Mouse (Mus musculus): ENCODE data around the gene Trnp1. TPM values are rescaled to one million over a fixed set of nuclear protein-coding genes. Genes with fewer than 3 reads are reported as not detected.
A peak's percentile ranks its signal among the peaks of the same experiment; 100 is the strongest.

Gene Trnp1
- polyA plus RNA-seq, 1 experiment from 2014 or later: 1.3 TPM

DNA sequence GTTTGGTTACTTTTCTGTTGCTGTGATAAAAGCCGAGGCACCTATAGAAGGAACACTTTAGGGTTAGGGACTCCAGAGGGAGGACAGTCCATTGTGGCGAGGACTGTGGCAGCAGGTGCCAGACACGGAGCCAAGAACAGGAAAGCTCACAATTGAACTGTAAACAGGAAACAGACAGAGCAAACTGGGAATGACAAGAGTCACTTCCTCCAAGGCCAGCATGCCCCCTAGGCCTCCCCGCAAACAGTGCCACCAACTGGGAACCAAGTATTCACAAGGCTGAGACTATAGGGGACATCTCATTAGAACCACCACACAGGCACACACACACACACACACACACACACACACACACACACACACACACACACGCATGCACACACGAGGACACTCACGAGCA is 45.9 kb downstream of the Trnp1 start:
- no peak overlapping the region for H3K4me3 ChIP-seq
- H3K4me1 ChIP-seq (replicated peaks): peaks cover 8% of the 10 kb centered on the region; the same call in 1 of the 2 replicates
- 76% methylated on average over 7 of the region's 7 CpGs for WGBS
- no peak overlapping the region for H3K4me2 ChIP-seq
- ATAC-seq (replicated peaks; ENCODE audit: insufficient number of reproducible peaks, insufficient read depth, low FRiP score, low read depth): no peak
- H3K36me3 ChIP-seq: no peaks in the 10 kb centered on the region
- H3K27ac ChIP-seq: no peak overlapping the region
- H3K27me3 ChIP-seq: no peaks in the 10 kb centered on the region; the same call in none of the 2 replicates
- no peaks in the 10 kb centered on the region for H3K9me3 ChIP-seq (replicated peaks)
- no peak overlapping the region for H3K9ac ChIP-seq

DNA sequence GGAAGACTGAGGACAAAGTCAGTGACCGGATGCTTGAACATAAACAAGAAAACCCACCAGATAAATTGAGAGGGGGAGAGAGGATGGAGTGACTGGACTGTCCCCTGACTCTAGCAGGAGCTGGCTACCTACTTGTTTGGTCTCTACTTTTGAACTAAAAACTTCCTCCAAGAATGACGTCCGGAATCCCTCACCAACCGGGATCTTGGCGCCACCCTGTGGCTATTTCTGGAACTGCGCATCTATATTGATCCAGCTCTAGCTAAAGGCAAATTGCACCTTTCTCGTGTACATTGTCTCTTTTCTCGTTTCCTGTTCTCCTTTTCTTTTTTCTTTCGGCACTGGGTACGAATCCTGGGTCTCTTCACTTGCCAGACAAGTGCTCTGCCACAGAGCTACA is 46.8 kb downstream of the Trnp1 start:
- Histone ChIP-seq H3K4me3 (no peak overlapping the region), H3K27me3 (no peaks in the 10 kb centered on the region; the same call in none of the 2 replicates), H3K9me3 (replicated peaks) (no peaks in the 10 kb centered on the region), H3K4me2 (no peak overlapping the region), H3K4me1 (replicated peaks) (peaks cover 8% of the 10 kb centered on the region; the same call in 1 of the 2 replicates), H3K27ac (no peak overlapping the region), H3K9ac (no peak overlapping the region), H3K36me3 (no peaks in the 10 kb centered on the region)
- 7% methylated on average over 10 of the region's 10 CpGs for WGBS
- no peak for ATAC-seq (replicated peaks; ENCODE audit: insufficient number of reproducible peaks, insufficient read depth, low FRiP score, low read depth)

GRCm38 (mm10) chr4:133449726-133450125 is 48.6 kb downstream of the Trnp1 start:
- Histone ChIP-seq H3K9me3 (replicated peaks) (no peaks in the 10 kb centered on the region), H3K4me2 (peak overlapping the region; percentile 33)
- WGBS: 15% methylated on average over 13 of the region's 13 CpGs

GRCm38 (mm10) chr4:133448708-133449388 is 49.5 kb downstream of the Trnp1 start:
- H3K4me1 ChIP-seq (replicated peaks): peaks cover 8% of the 10 kb centered on the region; the same call in 1 of the 2 replicates
- H3K4me2 ChIP-seq: no peak overlapping the region
- WGBS: 64% methylated on average over 8 of the region's 8 CpGs
- no peak overlapping the region for H3K4me3 ChIP-seq
- H3K36me3 ChIP-seq: no peaks in the 10 kb centered on the region
- H3K9ac ChIP-seq: no peak overlapping the region
- no peak for ATAC-seq (replicated peaks; ENCODE audit: insufficient number of reproducible peaks, insufficient read depth, low FRiP score, low read depth)
- no peaks in the 10 kb centered on the region for H3K9me3 ChIP-seq (replicated peaks)
- H3K27ac ChIP-seq: no peak overlapping the region
- no peaks in the 10 kb centered on the region; the same call in none of the 2 replicates for H3K27me3 ChIP-seq

More at GRCm38 (mm10) chr4:133449726-133450125, 48.6 kb downstream of the Trnp1 start:
- no peak for ATAC-seq (replicated peaks; ENCODE audit: insufficient number of reproducible peaks, insufficient read depth, low FRiP score, low read depth)
- Histone ChIP-seq H3K36me3 (no peaks in the 10 kb centered on the region), H3K4me1 (replicated peaks) (peaks cover 8% of the 10 kb centered on the region; the same call in 1 of the 2 replicates), H3K9ac (no peak overlapping the region), H3K4me3 (no peak overlapping the region), H3K27me3 (no peaks in the 10 kb centered on the region; the same call in none of the 2 replicates), H3K27ac (no peak overlapping the region)

DNA sequence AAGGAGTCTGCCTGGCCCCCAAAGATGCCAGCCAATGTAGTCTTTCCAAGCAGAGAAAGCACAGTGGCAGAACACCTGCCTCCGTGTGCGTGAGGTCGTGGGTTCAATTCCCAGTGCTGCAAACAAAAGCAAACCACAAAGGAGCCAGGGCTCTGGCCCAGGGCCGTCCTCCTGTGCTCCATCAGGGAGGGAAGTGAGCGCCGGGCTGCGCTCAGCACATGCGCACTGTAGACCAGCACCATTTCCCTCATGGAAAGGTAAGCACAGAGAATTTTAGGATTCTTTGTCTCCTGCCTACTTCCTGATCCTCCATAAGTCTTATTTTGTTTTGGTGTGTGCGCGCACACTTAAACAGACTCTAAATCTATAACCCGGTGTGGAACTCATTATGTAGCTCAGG is 50.4 kb downstream of the Trnp1 start:
- H3K9ac ChIP-seq: no peak overlapping the region
- no peak overlapping the region for H3K4me2 ChIP-seq
- no peak for ATAC-seq (replicated peaks; ENCODE audit: insufficient number of reproducible peaks, insufficient read depth, low FRiP score, low read depth)
- peaks cover 15% of the 10 kb centered on the region for H3K4me1 ChIP-seq (replicated peaks)
- 79% methylated on average over 11 of the region's 11 CpGs for WGBS
- H3K27me3 ChIP-seq: no peaks in the 10 kb centered on the region; the same call in none of the 2 replicates
- H3K9me3 ChIP-seq (replicated peaks): no peaks in the 10 kb centered on the region
- no peak overlapping the region for H3K27ac ChIP-seq
- H3K4me3 ChIP-seq: no peak overlapping the region
- H3K36me3 ChIP-seq: no peaks in the 10 kb centered on the region

GRCm38 (mm10) chr4:133447366-133447765 is 51.0 kb downstream of the Trnp1 start:
- no peak for ATAC-seq (replicated peaks; ENCODE audit: insufficient number of reproducible peaks, insufficient read depth, low FRiP score, low read depth)
- H3K4me3 ChIP-seq: no peak overlapping the region
- H3K9ac ChIP-seq: no peak overlapping the region
- H3K4me1 ChIP-seq (replicated peaks): peaks cover 17% of the 10 kb centered on the region
- H3K36me3 ChIP-seq: no peaks in the 10 kb centered on the region
- H3K4me2 ChIP-seq: no peak overlapping the region
- H3K27me3 ChIP-seq: no peaks in the 10 kb centered on the region; the same call in none of the 2 replicates
- no peaks in the 10 kb centered on the region for H3K9me3 ChIP-seq (replicated peaks)
- no peak overlapping the region for H3K27ac ChIP-seq
- 49% methylated on average over 5 of the region's 5 CpGs for WGBS

- Histone ChIP-seq H3K36me3 (no peaks in the 10 kb centered on the region), H3K4me3 (no peak overlapping the region), H3K27me3 (no peaks in the 10 kb centered on the region; the same call in none of the 2 replicates), H3K9ac (no peak overlapping the region), H3K4me1 (replicated peaks) (peaks cover 18% of the 10 kb centered on the region), H3K4me2 (no peak overlapping the region), H3K9me3 (replicated peaks) (no peaks in the 10 kb centered on the region), H3K27ac (no peak overlapping the region)
- WGBS: 87% methylated on average over 5 of the region's 5 CpGs
- ATAC-seq (replicated peaks; ENCODE audit: insufficient number of reproducible peaks, insufficient read depth, low FRiP score, low read depth): no peak
These were observed 52.6 kb downstream of the Trnp1 start for GRCm38 (mm10) chr4:133445727-133446126.

GRCm38 (mm10) chr4:133443085-133443484 is 55.3 kb downstream of the Trnp1 start:
- H3K36me3 ChIP-seq: no peaks in the 10 kb centered on the region
- no peak overlapping the region for H3K4me3 ChIP-seq
- peak overlapping the region; percentile 70 for H3K27ac ChIP-seq
- no peaks in the 10 kb centered on the region for H3K9me3 ChIP-seq (replicated peaks)
- ATAC-seq (replicated peaks; ENCODE audit: insufficient number of reproducible peaks, insufficient read depth, low FRiP score, low read depth): peak; percentile 50; the same call in 1 of the 2 replicates
- no peaks in the 10 kb centered on the region; the same call in none of the 2 replicates for H3K27me3 ChIP-seq
- 52% methylated on average over 5 of the region's 5 CpGs for WGBS
- no peak overlapping the region for H3K4me2 ChIP-seq
- peaks cover 23% of the 10 kb centered on the region for H3K4me1 ChIP-seq (replicated peaks)
- no peak overlapping the region for H3K9ac ChIP-seq

GRCm38 (mm10) chr4:133442194-133442593 is 56.2 kb downstream of the Trnp1 start:
- H3K4me3 ChIP-seq: no peak overlapping the region
- WGBS: 68% methylated on average over 3 of the region's 3 CpGs
- no peaks in the 10 kb centered on the region for H3K36me3 ChIP-seq
- H3K4me1 ChIP-seq (replicated peaks): peaks cover 25% of the 10 kb centered on the region
- no peak for ATAC-seq (replicated peaks; ENCODE audit: insufficient number of reproducible peaks, insufficient read depth, low FRiP score, low read depth)
- H3K9ac ChIP-seq: no peak overlapping the region
- no peak overlapping the region for H3K4me2 ChIP-seq
- H3K27me3 ChIP-seq: no peaks in the 10 kb centered on the region
- H3K27ac ChIP-seq: peak overlapping the region; percentile 70; the same call in 1 of the 2 replicates
- H3K9me3 ChIP-seq (replicated peaks): no peaks in the 10 kb centered on the region

Other genes with a start within 250 kb of the Trnp1 start
- gene Sytl1, start 235.4 kb downstream of the Trnp1 start, polyA plus RNA-seq (2015; fragmentation: Nextera tagmentation; extraction: Ambion mirVana): 0.96 and 4.9 TPM in 2 replicates
- 46.1 and 58.9 TPM in 2 replicates for gene Tmem222, start 220.8 kb downstream of the Trnp1 start, polyA plus RNA-seq (2015; fragmentation: Nextera tagmentation; extraction: Ambion mirVana)
- 11.4 and 14.3 TPM in 2 replicates for gene Wdtc1, start 145.1 kb downstream of the Trnp1 start, polyA plus RNA-seq (2015; fragmentation: Nextera tagmentation; extraction: Ambion mirVana)
- gene Slc9a1, start 128.8 kb downstream of the Trnp1 start, polyA plus RNA-seq (2015; fragmentation: Nextera tagmentation; extraction: Ambion mirVana): 6.6 and 8.2 TPM in 2 replicates
- gene Tent5b, start 18.4 kb downstream of the Trnp1 start, polyA plus RNA-seq (2015; fragmentation: Nextera tagmentation; extraction: Ambion mirVana): 0.83 and 1.2 TPM in 2 replicates
- gene Kdf1, start 20.4 kb upstream of the Trnp1 start, polyA plus RNA-seq (2015; fragmentation: Nextera tagmentation; extraction: Ambion mirVana): 0.84 and 5.0 TPM in 2 replicates
- gene Nudc, start 47.4 kb upstream of the Trnp1 start, polyA plus RNA-seq (2015; fragmentation: Nextera tagmentation; extraction: Ambion mirVana): 199 and 206 TPM in 2 replicates
- gene Nr0b2, start 54.8 kb upstream of the Trnp1 start, polyA plus RNA-seq (2015; fragmentation: Nextera tagmentation; extraction: Ambion mirVana): 13.4 and 16.0 TPM in 2 replicates
- 3.8 and 4.8 TPM in 2 replicates for gene Gpatch3, start 76.2 kb upstream of the Trnp1 start, polyA plus RNA-seq (2015; fragmentation: Nextera tagmentation; extraction: Ambion mirVana)
- gene Gpn2, start 85.8 kb upstream of the Trnp1 start, polyA plus RNA-seq (2015; fragmentation: Nextera tagmentation; extraction: Ambion mirVana): 10.4 and 11.8 TPM in 2 replicates
- gene Sfn, start 103.6 kb upstream of the Trnp1 start, polyA plus RNA-seq (2015; fragmentation: Nextera tagmentation; extraction: Ambion mirVana): 3.0 and 25.1 TPM in 2 replicates
- 4.6 and 9.4 TPM in 2 replicates for gene Zdhhc18, start 151.6 kb upstream of the Trnp1 start, polyA plus RNA-seq (2015; fragmentation: Nextera tagmentation; extraction: Ambion mirVana)
- 11.8 and 14.6 TPM in 2 replicates for gene Pigv, start 174.1 kb upstream of the Trnp1 start, polyA plus RNA-seq (2015; fragmentation: Nextera tagmentation; extraction: Ambion mirVana)

Data from heart, embryonic 15.5 days (tissue).